Mouse (Mus musculus): Measurements from ENCODE around the gene Prss16.

The Prss16 gene

DNA sequence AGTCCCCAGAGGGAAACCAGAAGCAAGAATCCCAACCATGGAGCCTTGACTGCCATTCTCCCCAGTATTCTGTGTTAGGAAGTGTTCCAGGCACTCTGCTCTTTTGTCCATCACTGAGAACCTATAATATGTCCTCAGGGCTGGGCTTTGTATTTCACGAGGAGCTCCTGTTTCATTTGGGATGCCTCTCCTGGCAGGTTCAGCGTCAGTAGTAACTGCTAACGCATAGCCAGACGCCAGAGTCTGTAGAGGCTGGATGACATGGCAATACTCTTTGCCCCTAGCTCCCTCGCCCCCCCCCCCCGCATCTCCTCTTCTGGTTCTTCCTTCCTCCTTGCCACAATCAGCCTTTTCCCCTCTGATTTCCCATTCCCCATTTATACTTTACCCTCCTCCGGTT is at the start of gene Prss16:
TSS of gene Prss16 (minus strand) at position 101 of the 400 bp plus-strand sequence.
- DNase-seq (ENCODE audit: low spot score): no peak

DNA sequence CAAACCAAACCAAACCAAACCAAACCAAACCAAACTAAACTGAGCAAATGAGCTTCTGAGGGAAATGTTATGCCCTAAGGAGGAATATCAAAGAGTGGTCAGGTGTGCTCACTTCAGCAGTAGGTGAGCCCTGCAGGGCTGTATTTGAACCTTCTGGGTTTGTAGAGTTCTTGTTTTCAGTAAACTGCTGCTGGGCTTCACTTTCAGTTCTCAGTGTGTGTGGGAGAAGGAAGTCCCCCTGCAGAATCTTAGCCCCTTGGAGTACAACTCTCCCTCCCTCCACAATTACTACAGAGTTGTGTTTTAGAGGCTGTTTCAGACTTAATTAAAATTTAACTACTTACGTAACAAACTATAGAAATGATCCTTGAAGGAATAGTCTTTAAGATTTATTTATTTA is 44.2 kb upstream of the Prss16 start:
- DNase-seq (ENCODE audit: low spot score): no peak

DNA sequence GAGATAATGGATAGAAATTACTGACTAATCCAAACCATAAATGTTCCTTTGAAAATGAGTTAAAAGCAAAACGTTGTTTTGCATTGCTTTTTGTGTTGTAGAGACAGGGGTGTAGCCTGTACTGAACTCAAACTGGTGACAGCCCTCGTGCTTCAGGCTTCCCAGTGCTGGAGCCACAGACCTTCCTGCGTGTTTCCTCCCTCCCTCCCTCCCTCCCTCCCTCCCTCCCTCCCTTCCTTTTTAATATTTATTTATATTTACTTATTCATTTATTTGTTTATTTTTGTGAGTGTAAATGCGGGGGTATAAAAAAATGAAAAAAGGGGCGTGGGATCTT is 41.9 kb upstream of the Prss16 start:
- DNase-seq (ENCODE audit: low spot score): no peak

DNA sequence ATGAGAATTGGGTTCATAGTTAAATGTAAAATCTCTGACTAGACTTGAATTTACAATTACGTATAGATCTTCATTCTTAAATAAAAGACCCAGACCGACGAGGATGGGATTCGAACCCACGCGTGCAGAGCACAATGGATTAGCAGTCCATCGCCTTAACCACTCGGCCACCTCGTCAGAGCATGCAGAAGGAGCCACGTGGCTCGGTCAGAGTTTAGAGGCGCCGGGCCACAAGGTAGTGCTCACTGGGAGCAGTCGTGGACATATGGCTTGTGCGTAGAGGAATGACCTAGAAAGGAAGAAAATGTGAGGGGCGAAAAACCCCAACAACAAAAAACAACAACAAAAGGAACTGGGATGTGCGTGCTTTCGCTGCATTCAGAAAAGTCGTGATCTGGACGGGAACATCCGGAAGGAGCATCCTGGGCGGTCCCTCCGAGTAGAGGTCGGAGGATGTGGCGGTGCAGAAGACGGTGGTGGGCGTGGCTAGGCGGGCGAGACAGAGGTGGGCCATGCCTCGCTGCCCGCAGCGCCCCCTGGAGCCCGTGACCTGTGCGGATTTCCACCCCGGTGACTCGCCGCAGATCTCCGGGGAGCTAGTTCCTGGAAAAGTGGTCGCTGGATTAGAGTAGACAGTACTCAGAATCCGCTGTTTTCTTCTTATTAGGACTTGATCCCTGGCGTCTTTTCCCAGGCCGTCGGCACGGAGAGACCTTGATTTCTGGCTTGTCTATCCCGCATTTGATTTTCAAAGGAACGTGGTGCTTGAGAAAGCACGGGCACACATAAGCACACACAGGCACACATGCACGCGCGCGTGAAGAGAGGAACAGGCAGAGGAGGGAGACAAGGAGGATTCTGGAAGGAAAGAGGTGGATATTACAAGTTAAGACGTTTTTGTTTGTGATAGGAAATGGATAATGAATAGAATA is 41.3 kb upstream of the Prss16 start:
- DNase-seq (ENCODE audit: low spot score): peak; percentile 87

DNA sequence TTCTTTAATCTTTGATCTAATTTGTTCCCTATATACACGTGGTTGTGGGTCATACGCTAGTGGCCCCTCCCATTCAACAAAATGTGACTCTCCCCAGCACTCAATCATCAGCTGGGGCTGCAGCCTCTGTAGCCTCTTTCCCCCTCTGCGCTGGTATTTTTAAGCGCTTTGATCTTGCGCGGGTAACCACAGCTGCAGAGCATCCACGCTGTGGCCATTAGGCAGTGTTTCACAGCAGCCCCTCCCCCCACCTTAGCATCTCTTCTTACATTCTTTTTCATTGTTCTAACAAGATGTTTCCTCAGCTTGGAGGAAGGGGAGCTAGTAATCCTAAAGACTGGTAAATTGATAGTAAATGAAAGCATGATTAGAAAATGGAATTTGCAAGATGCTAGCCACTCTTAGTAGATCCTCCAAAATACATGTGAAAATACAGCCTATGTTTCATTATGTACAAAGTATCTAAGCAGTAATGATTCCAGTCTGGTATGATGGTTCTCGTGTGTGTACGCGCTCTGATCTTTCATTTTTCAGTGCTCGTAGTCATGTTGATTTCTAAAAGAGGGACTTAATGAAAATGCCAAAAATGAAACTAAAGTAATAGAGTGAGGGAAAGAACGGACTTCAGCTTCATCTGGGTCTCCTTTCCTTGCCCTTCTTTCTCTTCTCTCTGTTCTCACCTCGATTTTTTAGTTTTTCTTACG is 40.3 kb upstream of the Prss16 start:
- DNase-seq (ENCODE audit: low spot score): no peak

DNA sequence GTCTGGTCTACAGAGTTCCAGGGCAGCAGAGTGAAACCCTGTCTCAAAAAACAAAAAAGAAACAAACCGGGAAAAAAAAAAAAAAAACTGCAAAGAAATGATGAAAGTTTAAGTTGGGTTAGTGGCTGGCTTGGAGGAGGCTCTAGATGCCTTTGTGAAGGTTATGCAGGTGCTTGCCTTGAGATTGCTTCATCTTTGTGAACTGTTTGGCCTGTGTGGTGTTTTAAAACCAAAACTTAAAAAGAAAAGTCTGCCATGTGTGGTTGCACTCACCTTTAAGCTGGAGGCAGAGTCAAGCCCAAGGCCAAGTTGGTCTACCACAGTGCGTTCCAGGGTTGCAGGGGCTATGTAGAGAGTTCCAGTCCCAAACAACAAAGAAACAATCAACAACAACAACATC is 39.5 kb upstream of the Prss16 start:
- DNase-seq (ENCODE audit: low spot score): no peak

DNA sequence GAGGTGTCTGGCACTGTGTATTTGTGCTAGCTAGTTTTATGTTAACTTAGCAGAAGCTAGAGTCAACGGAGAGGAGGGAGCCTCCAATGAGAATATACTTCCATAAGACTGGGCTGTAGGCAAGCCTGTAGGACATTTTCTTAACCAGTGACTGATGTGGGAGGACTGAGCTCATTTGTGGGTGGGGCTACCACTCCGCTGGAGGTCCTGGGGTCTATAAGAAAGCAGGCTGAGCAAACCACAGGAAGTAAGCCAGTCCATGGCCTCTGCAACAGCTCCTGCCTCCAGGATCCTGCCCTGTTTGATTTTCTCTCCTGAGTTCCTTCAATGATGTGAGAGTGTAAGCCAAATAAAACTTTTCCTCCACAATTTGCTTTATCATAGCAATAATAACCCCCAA is 35.8 kb upstream of the Prss16 start:
- DNase-seq (ENCODE audit: low spot score): no peak

DNA sequence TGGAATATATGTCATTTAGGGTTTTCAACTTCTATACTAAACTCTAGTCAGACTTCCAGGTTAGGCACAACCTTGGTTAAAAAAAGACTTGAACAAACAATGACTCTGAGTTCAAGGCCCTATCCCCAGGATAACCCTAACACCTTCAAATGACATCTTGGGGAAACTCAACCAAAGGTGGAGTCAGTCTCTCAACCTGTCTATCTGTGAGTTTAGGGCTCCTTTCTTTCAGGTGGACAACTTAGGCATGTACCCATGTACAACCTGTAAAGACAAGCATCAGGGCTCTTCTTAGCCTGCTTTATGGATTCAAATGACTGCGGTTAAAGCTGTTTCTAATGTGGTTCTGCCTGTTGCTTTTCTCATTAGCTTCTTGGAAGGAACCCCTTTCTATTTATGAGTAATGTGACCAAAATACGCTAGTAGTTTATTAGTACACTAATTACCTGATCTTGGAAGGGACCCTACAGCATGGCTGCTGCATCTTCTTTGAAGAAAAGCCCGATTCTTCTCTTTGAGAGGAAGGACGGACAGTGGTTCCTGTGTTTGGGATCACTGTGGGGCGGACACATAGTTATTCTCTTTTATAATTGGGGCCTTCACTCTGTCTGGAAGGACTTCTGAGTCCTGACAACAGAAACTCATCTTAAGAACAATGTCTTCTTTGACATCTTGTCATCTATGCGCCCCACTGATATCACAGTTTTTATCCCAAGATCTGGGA is 35.1 kb upstream of the Prss16 start:
- no peak for DNase-seq (ENCODE audit: low spot score)

DNA sequence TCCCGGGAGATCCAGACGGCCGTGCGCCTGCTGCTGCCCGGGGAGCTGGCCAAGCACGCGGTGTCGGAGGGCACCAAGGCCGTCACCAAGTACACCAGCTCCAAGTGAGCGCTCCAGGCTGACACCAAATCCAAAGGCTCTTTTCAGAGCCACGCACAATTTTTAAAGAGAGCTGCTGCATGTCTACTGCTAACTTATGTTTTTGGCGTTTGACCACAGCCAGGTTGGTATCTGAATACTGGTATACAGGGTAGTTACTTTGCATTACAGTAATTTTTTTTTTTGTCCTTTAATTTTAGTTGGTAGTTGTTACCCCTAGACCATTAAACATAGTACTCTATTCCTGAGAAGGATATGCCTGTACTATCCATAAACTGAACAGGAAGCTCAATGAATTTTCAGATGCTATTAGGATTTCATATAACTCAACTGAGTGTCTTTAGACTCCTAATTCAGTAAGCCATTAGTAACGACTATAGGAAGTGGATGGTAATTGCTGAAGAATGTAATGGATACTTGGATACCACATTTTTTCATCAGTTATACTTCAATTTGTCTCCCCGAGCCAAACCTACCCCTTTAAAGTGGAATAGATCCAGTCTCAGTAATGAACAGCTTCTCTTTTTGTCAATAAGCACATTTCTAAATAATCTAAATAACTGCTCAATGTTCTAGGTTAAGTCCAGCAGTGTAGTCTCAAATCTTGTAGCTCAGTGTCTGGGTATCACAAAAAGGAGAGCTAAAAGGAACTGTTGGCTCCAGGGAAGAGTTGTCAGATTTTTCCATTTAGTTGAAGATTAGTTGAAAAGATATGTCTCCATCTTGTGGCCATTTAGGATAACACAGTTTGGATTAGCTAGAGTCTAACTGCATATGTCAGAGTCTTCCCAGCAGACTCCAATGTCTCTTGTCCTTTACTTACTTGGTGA is 34.2 kb upstream of the Prss16 start:
- no peak for DNase-seq (ENCODE audit: low spot score)

DNA sequence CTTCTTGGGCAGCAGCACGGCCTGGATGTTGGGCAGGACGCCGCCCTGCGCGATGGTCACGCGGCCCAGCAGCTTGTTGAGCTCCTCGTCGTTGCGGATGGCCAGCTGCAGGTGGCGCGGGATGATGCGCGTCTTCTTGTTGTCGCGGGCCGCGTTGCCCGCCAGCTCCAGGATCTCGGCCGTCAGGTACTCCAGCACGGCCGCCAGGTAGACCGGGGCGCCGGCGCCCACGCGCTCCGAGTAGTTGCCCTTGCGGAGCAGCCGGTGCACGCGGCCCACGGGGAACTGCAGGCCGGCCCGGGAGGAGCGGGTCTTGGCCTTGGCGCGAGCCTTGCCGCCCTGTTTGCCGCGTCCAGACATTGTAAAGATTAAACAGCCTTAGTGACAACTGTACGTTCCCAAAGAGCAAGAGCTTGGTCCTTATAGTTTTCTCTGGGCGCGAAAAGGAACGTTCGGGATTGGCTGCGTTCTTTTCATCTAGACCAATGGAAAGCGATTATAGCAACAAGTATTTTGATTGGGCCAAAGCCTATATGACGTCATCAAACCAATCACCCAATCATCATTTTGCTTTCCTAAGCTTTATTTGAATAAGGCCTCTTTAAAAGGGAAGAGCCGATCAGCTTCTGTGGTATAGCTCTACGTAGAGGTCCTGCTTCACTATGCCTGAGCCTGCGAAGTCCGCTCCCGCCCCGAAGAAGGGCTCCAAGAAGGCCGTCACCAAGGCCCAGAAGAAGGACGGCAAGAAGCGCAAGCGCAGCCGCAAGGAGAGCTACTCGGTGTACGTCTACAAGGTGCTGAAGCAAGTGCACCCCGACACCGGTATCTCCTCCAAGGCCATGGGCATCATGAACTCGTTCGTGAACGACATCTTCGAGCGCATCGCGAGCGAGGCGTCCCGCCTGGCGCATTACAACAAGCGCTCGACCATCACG is 33.3 kb upstream of the Prss16 start, which contains the start of the genes Hist1h2ag and Hist1h2bj:
TSS of gene Hist1h2ag (minus strand) at position 377 of the 935 bp plus-strand sequence.
TSS of gene Hist1h2bj (plus strand) at position 647 of the 935 bp plus-strand sequence.
- peak; percentile 94 for DNase-seq (ENCODE audit: low spot score)

DNA sequence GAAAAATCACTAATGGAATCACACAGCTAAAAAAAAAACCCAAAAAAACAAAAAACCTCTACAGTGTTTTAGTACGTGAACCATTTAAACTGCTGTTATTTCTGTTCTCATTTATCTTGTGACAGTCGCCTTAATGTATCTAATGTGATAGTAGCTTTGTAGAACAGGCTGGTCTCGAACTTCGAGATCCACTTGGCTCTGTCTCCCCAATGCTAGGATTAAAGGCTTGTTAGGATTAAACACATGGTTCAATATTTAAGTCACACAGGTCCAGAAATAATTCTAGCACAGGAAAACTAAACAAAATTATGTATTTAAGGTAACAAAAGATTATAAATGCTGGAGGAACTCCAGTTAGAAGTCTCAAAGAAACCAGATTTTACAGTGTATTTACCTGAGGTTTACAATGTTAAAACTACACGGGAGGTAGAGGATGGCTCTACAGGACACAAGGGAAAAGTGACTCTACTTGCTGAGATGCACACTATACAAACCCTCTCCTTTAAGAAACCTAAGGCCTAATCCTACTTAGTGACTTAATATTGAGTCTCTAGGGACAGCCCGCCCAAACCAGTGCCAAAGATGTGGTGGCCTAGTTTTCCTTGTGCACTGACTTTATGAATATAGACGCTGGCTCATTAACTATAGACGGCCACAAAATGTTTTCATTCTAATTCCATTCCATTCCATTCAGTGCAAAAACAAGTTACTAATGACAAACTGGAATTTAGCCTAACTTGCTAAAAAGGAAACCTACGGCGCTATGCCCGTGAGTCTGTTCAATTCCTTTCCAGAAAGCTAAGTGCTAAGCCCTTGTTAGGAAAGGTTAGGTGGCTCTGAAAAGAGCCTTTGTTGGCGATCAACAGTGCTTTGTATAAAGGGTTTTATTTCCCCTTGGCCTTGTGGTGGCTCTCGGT is 32.4 kb upstream of the Prss16 start:
- DNase-seq (ENCODE audit: low spot score): no peak

DNA sequence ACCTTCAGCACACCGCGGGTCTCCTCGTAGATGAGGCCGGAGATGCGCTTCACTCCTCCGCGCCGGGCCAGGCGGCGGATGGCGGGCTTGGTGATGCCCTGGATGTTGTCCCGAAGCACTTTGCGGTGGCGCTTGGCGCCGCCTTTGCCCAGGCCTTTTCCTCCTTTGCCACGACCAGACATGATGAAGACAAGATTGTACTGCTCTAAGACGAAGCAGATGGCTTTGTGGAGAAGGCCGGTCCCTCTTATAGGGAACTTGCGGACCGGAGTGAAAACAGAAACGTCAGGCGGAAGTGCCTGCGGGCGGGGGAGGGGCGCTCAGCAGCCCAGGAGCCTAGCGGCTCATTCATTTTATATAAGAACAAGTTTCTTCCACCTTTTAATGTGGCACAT is 31.6 kb upstream of the Prss16 start, which contains the start of gene Hist1h4i:
TSS of gene Hist1h4i (minus strand) at position 221 of the 395 bp plus-strand sequence.
- DNase-seq (ENCODE audit: low spot score): peak; percentile 97

DNA sequence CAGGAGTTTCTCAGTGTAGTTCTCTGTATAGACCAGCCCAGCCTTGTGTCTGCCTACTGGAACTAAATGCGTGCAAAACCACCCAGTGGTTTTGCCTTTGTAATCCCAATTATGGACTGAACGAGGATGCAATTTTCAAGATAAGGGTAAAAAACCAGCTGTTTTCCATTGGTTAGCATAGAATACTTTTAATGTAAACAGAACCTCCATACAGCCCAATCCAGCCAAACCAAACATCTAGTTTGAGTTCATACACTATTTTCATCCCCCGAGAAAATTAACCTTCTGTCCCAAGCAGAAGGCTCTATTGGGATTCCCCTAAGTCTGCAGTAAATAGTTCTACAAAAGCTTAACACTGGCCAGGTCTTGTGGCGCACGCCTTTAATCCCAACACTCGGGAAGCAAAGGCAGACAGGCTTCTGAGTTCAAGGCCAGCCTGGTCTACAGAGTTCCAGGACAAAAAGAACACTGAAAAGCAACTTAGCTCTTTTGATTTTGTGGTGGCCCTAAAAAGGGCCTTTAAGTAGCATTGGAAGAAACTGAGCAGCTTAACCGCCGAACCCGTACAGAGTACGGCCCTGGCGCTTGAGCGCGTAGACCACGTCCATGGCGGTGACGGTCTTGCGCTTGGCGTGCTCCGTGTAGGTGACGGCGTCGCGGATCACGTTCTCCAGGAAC is 31.1 kb upstream of the Prss16 start:
- DNase-seq (ENCODE audit: low spot score): no peak

DNA sequence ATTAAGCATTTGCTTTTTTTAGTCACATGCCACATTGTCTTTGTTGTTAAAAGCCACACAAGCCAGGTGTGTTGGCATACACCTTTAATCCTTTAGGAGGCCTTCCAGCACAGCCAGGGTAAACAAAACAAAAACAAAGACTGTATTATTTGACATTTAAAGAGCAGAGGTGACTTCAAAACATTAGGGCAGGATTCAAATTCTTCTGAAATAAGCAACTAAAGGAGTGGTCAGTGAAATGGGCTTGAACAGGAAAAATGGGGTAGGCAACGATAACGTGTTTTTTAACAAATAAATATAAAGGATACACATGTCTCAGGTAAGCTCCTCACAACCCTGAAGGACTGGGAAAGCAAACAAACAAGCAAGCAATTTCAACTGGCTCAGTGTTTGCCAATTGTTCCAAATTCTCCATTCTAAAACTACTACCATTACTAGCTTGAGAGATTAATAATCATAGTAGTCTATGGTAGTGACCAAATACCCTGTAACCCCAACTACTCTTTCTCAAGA is 30.5 kb upstream of the Prss16 start:
- no peak for DNase-seq (ENCODE audit: low spot score)

DNA sequence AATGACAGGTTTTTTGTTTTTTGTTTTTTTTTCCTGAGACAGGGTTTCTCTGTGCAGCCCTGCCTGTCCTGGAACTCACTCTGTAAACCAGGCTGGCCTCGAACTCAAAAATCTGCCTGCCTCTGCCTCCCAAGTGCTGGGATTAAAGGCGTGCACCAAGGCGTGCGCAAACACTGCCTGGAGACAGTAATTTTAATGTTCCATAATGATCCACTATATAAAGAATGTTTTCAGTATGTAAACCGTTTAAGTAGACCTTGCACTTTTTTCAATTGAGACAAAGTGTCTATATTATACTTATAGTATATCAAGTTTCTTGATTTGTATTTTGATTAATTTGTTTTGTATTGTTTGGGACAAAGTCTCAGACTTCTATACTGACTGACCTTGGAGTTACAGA is 29.8 kb upstream of the Prss16 start:
- DNase-seq (ENCODE audit: low spot score): no peak

DNA sequence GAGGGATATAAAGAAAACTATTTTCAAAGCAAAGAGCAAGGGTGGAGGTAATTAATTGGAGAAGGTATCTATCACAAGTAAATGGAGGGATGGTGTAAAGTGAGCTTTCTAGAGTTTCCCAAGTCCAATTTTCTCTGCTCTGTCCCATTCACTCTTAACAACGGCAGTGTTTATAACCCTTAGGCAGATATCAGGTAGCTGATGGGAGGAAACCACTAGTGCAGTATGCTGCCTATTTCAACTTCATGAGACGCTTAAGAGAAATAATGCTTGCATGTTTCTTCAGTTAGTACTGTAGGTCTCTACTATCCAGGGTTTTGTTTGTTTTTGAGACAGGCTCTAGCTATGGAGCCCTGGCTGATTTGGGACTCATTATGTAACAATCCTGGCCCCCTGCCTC is 27.9 kb upstream of the Prss16 start:
- DNase-seq (ENCODE audit: low spot score): no peak

DNA sequence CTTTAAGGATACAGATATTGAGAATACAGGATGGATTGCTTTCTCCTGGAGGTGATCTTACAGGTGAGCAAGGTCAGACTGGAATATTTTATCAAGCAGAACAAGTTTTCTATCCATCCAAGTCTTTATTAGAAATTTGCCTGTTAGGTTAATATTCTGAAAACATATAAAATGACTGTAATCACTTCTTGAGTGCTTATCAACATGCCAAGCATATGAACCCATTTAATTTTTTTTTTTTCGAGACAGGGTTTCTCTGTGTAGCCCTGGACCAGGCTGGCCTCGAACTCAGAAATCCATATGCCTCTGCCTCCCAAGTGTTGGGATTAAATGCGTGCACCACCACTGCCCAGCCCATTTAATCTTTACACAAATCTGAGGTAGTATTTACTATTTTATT is 27.4 kb upstream of the Prss16 start:
- no peak for DNase-seq (ENCODE audit: low spot score)
